Mouse (Mus musculus): ENCODE results near the gene Prss22.
"Not testable (repeated sequence)": the region's sequence is repeated elsewhere in the genome, so short reads cannot be mapped to it uniquely, and the experiment has no call there.

Prss22 gene

GRCm38 (mm10) chr17:23950828-23951227, 47.1 kb downstream of the Prss22 start:
- in situ Hi-C loops (cut with MboI; ENCODE audit: low sequenced_read_pairs), result not testable (repeated sequence)

- in situ Hi-C loops (cut with MboI; ENCODE audit: low sequenced_read_pairs), result no loop called here
Observed at GRCm38 (mm10) chr17:23949068-23949467, 48.8 kb downstream of the Prss22 start.

- in situ Hi-C loops (cut with MboI; ENCODE audit: low sequenced_read_pairs), result not testable (repeated sequence)
Observed at GRCm38 (mm10) chr17:23947486-23947885, 50.4 kb downstream of the Prss22 start.
